Mouse (Mus musculus): ENCODE results near the gene Prrt1.

DNA sequence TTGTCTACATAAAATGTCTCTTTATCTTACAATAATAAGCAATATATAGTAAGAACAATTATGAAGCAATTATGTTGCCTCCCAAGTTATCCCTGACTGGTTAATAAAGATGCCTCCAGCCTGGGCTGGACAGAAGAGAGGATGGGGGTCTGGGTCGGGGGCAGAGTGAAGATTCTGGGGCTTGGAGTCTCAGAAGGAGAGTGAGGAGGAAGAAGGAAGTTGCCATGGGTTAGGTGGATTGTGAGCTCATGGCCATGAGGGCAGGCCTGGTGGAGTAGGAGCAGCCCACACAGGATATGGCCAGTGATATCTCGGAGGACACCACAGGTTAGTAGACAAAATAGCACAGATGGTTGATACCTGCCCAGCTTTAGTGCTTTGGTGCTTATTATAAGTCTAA lies 28.8 kb downstream of the Prrt1 start:
- TF ChIP-seq FLI1 (IDR thresholded peaks at IDR 0.05; ENCODE audit: low read length) (no peak), GATA1 (IDR thresholded peaks at IDR 0.05; ENCODE audit: borderline replicate concordance, low read length) (no peak)
